Mouse (Mus musculus): Measurements from ENCODE around the gene Rasgrp3.
"Not testable (repeated sequence)": the region's sequence is repeated elsewhere in the genome, so short reads cannot be mapped to it uniquely, and the experiment has no call there.

Gene Rasgrp3

GRCm38 (mm10) chr17:75435599-75435998 is at the start of gene Rasgrp3:
Gene Rasgrp3, plus strand, starts transcription at chr17:75435896.
- no peak for DNase-seq (ENCODE audit: low spot score)

- DNase-seq (ENCODE audit: low spot score): no peak
These were observed 47.3 kb upstream of the Rasgrp3 start for GRCm38 (mm10) chr17:75388402-75388801.

- DNase-seq (ENCODE audit: low spot score): no peak
These were observed 45.6 kb upstream of the Rasgrp3 start for GRCm38 (mm10) chr17:75390142-75390541.

GRCm38 (mm10) chr17:75391429-75392192 is 44.1 kb upstream of the Rasgrp3 start:
- no peak for DNase-seq (ENCODE audit: low spot score)

GRCm38 (mm10) chr17:75406405-75406804 is 29.3 kb upstream of the Rasgrp3 start:
- DNase-seq (ENCODE audit: low spot score): no peak

- DNase-seq (ENCODE audit: low spot score): no peak
These were observed 18.8 kb upstream of the Rasgrp3 start for GRCm38 (mm10) chr17:75416861-75417260.

- no peak for DNase-seq (ENCODE audit: low spot score)
These were observed 1.5 kb upstream of the Rasgrp3 start for GRCm38 (mm10) chr17:75434152-75434551.

- no peak for DNase-seq (ENCODE audit: low spot score)
These were observed 825 bp upstream of the Rasgrp3 start for GRCm38 (mm10) chr17:75434871-75435270.

- no peak for DNase-seq (ENCODE audit: low spot score)
These were observed 399 bp downstream of the Rasgrp3 start for GRCm38 (mm10) chr17:75436095-75436494.

- DNase-seq (ENCODE audit: low spot score): no peak
These were observed 1.1 kb downstream of the Rasgrp3 start for GRCm38 (mm10) chr17:75436819-75437218.

GRCm38 (mm10) chr17:75437239-75437750 is 1.6 kb downstream of the Rasgrp3 start:
- no peak for DNase-seq (ENCODE audit: low spot score)

GRCm38 (mm10) chr17:75438162-75438561 is 2.5 kb downstream of the Rasgrp3 start:
- no peak for DNase-seq (ENCODE audit: low spot score)

- no peak for DNase-seq (ENCODE audit: low spot score)
These were observed 3.4 kb downstream of the Rasgrp3 start for GRCm38 (mm10) chr17:75439062-75439461.

GRCm38 (mm10) chr17:75440619-75441018 is 4.9 kb downstream of the Rasgrp3 start:
- no peak for DNase-seq (ENCODE audit: low spot score)

GRCm38 (mm10) chr17:75441260-75441830 is 5.6 kb downstream of the Rasgrp3 start:
- no peak for DNase-seq (ENCODE audit: low spot score)

- DNase-seq (ENCODE audit: low spot score): no peak
These were observed 6.7 kb downstream of the Rasgrp3 start for GRCm38 (mm10) chr17:75442352-75442751.

GRCm38 (mm10) chr17:75443064-75443621 is 7.4 kb downstream of the Rasgrp3 start:
- no peak for DNase-seq (ENCODE audit: low spot score)

GRCm38 (mm10) chr17:75448257-75448656 is 12.6 kb downstream of the Rasgrp3 start:
- no peak for DNase-seq (ENCODE audit: low spot score)

- DNase-seq (ENCODE audit: low spot score): no peak
These were observed 13.3 kb downstream of the Rasgrp3 start for GRCm38 (mm10) chr17:75449022-75449421.

- DNase-seq (ENCODE audit: low spot score): no peak
These were observed 16.6 kb downstream of the Rasgrp3 start for GRCm38 (mm10) chr17:75452313-75452712.

- no peak for DNase-seq (ENCODE audit: low spot score)
These were observed 17.9 kb downstream of the Rasgrp3 start for GRCm38 (mm10) chr17:75453639-75454038.

- not testable (repeated sequence) for DNase-seq (ENCODE audit: low spot score)
These were observed 20.4 kb downstream of the Rasgrp3 start for GRCm38 (mm10) chr17:75456096-75456495.

- no peak for DNase-seq (ENCODE audit: low spot score)
These were observed 24.9 kb downstream of the Rasgrp3 start for GRCm38 (mm10) chr17:75460621-75461020.

Measured in T-cell, adult 2 months (primary cell).